Mouse (Mus musculus) granulocyte monocyte progenitor cell, adult 5-6 weeks (primary cell): ENCODE results near the gene Msx1. TPM values are rescaled to one million over a fixed set of nuclear protein-coding genes. Genes with fewer than 3 reads are reported as not detected.

ENCODE experiments used
- ATAC-seq: replicated peaks from 2 replicates; pipeline ENCODE4 v1.8.0; 2016; ENCODE audit warnings: mild to moderate bottlenecking, moderate TSS enrichment, inconsistent platforms; ENCODE audit not compliant: poor library complexity, severe bottlenecking
- total RNA-seq, 2 experiments: library from RNA; stranded (forward) in 1 of 2; stranded (reverse) in 1 of 2; fragments of 200-712, 200-1000 nt in 1 of 2; fragments of >200 nt in 1 of 2; fragmentation: Nextera tagmentation in 1 of 2; gene quantifications; 2 replicates each; pipeline ENCODE4 v1.2.3; 2014 to 2017

Gene Msx1
- total RNA-seq, 2 experiments from 2014 or later: not detected

GRCm38 (mm10) chr5:37826706-37827625, 2.6 kb upstream of the Msx1 start:
- no peak for ATAC-seq

GRCm38 (mm10) chr5:37825611-37826445, 1.4 kb upstream of the Msx1 start:
- ATAC-seq: no peak

DNA sequence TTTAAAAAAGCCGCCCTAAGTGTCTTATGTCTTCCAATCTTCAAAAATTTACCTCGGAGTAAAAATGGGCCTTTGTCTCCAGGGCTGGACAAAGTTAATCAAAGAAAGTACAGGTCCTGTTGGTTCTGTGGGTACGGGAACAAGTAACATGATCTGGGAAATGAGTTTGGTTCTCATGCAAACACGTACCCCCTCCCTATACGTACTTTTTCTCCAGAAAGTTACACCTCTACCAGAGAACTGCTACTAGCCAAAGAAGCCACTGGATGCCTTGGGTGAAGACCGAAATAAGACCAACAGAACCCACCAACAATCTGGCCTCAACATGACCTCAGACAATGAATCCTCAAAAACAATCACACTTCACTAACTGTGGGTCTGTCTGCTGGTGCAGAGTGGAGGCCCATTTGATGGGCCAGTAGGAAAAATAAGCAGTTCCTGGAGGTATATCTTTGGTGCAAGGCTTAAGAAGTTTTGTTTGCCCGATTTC, 773 bp upstream of the Msx1 start:
- ATAC-seq: no peak

DNA sequence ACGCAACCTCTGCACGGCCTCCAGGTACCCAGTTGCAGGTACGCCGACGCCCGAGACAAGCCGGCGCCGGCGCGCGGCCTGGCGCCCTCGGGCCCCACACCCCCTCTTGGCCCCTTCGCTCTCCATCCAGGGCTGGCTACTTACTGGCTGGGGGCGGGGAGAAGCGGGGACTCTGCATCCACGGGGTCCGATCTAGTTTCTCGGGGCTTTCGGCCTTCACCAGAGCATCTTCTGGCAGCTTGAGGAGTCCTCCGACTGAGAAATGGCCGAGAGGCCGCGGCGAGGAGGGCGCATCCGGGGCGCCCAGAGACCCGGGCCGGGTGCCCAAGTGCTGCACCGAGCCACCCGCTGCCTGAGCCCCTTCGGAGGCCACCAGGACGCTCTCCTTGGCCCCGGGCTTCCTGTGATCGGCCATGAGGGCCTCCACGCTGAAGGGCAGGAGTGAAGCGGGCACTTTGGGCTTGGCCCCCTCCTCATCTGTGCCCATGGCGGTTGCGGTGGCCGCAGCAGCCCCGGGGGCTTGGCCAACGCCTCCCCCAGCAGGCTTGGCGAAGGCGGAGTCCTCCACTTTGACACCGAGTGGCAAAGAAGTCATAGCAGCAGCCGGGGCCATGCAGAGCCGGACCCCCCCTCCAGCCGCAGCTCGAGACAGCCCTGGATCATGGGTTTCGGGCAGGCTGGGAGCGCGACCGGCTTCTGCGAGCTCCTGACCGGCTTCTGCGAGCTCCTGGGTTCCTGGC, 492 bp downstream of the Msx1 start:
- ATAC-seq: no peak

- peak; percentile 43 for ATAC-seq
Observed at GRCm38 (mm10) chr5:37822791-37823720, 1.3 kb downstream of the Msx1 start.

GRCm38 (mm10) chr5:37822116-37822707, 2.2 kb downstream of the Msx1 start:
- no peak for ATAC-seq

GRCm38 (mm10) chr5:37821111-37821601, 3.2 kb downstream of the Msx1 start:
- no peak for ATAC-seq

- no peak for ATAC-seq
Observed at GRCm38 (mm10) chr5:37820689-37821088, 3.7 kb downstream of the Msx1 start.

DNA sequence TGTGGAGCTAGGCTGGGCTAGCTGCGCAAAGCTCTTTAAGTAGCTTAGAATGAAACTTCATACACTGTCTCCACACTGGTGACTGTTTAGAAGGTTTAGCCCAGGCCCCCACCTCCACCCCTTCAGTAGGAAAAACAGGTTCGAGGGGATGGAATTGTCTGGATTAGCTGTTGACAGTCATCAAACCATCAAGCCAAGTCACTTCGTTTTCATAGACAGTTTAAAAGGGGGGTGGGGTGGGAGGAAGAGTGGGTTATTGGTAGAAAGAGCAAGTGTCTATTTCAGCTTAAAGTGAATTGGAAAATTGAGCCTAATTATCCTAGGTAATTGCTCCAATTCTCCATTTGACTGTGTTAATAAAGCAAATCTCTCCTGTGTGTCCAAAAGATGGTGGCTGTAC, 4.4 kb downstream of the Msx1 start:
- no peak for ATAC-seq

DNA sequence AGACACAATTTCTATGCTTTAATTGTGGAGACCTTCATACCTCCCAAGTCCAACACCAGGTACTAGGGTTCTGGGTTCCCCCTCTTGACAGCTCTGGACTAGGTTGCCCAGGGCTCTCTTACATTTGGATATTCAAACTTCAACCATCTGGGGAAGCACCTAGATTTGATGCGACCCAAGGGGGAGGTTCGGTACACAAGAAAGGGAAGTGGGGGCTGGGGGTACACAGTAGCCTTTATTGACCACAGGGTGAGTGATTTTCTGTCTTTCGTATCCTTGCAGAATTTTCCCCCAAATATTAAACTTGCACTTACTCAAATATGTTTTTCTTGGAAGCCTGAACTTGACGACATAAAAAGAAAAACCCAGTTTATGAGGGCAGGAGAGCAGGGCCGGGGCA, 4.8 kb downstream of the Msx1 start:
- ATAC-seq: no peak

DNA sequence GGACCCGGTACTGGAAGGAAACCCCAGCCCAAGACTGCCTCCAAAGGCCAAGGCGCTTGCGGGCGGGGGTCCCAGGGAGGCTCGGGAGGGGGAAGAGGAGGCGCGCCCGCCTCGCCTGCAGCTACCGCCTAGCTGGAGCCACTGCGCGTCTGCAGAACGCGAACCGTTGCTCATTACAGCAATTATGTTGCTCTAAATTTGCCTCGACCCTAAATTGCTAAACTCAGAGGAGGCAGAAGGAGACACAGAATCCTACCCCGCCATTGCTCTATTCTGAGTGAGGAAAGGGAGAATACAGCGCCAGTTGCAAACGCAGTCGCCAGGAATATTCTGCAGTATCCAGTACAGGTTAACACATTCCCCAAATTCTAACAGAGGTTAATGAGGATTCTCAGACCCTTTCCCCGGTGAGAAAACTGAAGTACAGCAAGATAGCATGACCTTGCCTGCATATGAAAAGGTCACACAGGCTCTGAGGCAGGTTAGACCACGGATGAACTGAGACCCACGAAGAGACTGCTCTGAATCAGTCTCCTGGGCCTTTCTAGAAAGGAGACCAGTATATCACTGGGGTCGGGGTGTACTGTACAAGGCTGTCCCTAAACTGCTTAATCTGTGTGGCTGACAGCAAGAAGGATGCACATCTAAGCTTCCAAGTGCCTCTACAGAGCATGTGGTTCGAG, 5.7 kb downstream of the Msx1 start:
- ATAC-seq: no peak

DNA sequence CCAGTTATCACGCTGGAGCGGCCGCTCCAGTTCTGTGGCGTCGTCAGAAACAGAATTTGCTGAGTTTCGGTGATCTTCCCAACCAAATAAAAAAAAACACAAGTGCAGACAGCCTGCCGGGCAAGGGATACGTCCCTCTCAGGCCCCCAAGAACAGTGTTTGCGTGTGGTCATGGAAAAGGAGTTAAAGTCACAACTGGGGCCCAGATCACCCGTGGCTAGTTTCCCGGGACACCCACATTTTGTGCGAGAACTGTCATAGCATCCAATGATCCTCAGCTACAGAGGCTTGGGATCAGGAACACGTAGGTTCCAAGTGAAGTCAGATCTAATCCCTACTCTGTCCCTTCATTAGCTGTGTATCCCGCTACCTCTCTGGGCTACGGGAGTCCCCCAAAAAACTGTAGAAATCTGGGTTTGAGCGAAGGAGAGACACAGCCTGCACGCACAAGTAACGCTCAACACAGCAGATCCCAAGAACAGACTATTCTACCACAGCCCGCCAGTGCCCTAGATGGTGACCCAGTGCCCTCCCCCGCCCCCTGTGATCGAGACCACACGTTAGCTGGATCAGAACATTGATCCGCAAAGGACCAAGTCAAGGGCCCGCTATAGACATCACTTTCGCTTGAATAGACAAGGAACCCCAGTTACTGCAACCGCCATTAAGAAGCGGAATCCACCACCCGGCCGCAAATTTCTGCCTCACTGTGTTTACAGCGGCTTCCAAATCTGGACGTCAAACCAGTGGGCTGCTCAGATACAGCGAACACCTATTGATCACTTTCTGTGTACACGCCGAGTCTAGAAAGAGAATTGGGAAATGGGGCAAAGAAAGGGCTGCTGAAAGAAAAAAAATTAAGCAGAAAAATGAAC, 6.5 kb downstream of the Msx1 start:
- ATAC-seq: no peak

GRCm38 (mm10) chr5:37816907-37817657, 7.3 kb downstream of the Msx1 start:
- peak; percentile 17; the same call in 1 of the 2 replicates for ATAC-seq

DNA sequence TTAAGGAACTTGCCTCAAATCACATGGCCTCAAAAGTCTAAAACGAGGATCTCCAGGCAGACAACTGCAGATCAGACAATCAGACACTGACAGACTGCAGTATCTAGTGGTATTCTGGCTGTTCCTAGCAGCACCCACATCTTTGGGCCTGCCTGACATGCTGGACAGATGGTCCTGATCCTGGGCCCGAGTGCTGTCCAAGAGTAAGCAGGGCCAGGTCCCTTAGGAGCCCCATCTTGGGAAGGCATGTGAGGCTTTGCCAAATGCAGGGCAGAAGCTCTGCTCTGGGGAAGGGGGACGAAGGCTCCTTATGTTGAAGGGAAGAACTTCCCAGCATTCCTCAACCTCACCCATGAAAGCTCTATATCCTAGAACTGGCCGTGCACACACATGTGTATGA, 8.5 kb downstream of the Msx1 start:
- ATAC-seq: no peak

- no peak for ATAC-seq
Observed at GRCm38 (mm10) chr5:37814169-37814568, 10.2 kb downstream of the Msx1 start.

GRCm38 (mm10) chr5:37805291-37805690, 19.1 kb downstream of the Msx1 start:
- ATAC-seq: no peak
